12 mouse cellular contexts compared by ENCODE assay signal in the genomic region with DNA sequence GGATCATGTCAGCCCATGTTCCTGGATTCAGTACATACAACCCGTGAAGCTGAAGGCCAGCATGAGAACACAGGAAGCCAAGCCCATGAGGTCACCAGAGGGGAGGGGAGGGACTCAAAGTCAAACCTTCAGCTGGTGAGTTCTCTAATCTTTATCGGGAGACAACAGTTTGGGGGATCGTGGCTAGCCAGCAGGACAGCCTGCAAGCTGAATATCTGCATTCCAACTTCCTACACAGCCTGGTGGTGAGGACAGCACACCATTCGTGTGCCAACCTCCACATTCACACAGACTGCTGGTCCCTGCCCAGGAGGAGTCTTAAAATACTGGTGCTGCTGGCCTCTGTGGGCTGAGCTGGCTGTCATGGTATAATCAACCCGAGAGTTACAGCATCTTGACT.
DNase-seq lines count a peak whose midpoint lies in the region; ATAC-seq lines count a peak whose summit lies in the region.
"Had no signal": no experiment of that assay in that cellular context is flagged by ENCODE, and none has a peak within 500 bp of the region (broad histone marks: within the 10 kb centered on the region; RNA-seq: fewer than 3 reads in every experiment).

No protein-coding gene starts in this region.

- 8% methylated on average over 5 of the region's 5 CpGs for WGBS in macrophage (ENCODE audit: missing documents)
- whole genome bisulfite sequencing in kidney, embryonic 16.5 days = 53% methylated on average over 5 of the region's 5 CpGs
- 61% methylated on average over 5 of the region's 5 CpGs for WGBS in kidney, embryonic 14.5 days

- H3K4me2 ChIP-seq in kidney, embryonic 16.5 days (replicated peaks; ENCODE audit: low read depth, low read length) = no peak overlapping the region
- H3K4me2 ChIP-seq in kidney, embryonic 14.5 days (replicated peaks; ENCODE audit: low read depth, low read length) = no peak overlapping the region
- H3K4me2 ChIP-seq: hindbrain, embryonic 12.5 days; limb, embryonic 12.5 days; stomach, embryonic 15.5 days had no signal

- H3K4me1 ChIP-seq in kidney, embryonic 16.5 days (ENCODE audit: insufficient read depth, low read length) = peaks cover 12% of the 10 kb centered on the region; the same call in 1 of the 2 replicates
- no peaks in the 10 kb centered on the region for H3K4me1 ChIP-seq in kidney, embryonic 14.5 days (ENCODE audit: control insufficient read depth, insufficient read depth, low read length)

- H3K36me3 ChIP-seq in macrophage (ENCODE audit: inconsistent target) = no peaks in the 10 kb centered on the region
- no peaks in the 10 kb centered on the region for H3K36me3 ChIP-seq in kidney, embryonic 16.5 days (ENCODE audit: insufficient read depth, low read length)
- H3K36me3 ChIP-seq in kidney, embryonic 14.5 days (ENCODE audit: control insufficient read depth, insufficient read depth, low read length) = no peaks in the 10 kb centered on the region
- H3K36me3 ChIP-seq: hindbrain, embryonic 12.5 days; limb, embryonic 12.5 days; stomach, embryonic 15.5 days had no signal

- no peaks in the 10 kb centered on the region for H3K79me2 ChIP-seq in macrophage (ENCODE audit: inconsistent target)

- no peaks in the 10 kb centered on the region for H3K9me3 ChIP-seq in kidney, embryonic 16.5 days (ENCODE audit: low read length)
- no peaks in the 10 kb centered on the region for H3K9me3 ChIP-seq in kidney, embryonic 14.5 days (ENCODE audit: control insufficient read depth, low read length)
- H3K9me3 ChIP-seq: hindbrain, embryonic 12.5 days; limb, embryonic 12.5 days; stomach, embryonic 15.5 days had no signal

- no peak overlapping the region for H3K4me3 ChIP-seq in macrophage (ENCODE audit: inconsistent target)
- H3K4me3 ChIP-seq in kidney, embryonic 16.5 days (ENCODE audit: low read length) = no peak overlapping the region
- H3K4me3 ChIP-seq in kidney, embryonic 14.5 days (ENCODE audit: low read length) = no peak overlapping the region
- H3K4me3 ChIP-seq: hindbrain, embryonic 12.5 days; limb, embryonic 12.5 days; stomach, embryonic 15.5 days had no signal

- no peak for ATAC-seq in kidney, embryonic 16.5 days (ENCODE audit: low FRiP score, low TSS enrichment)
- no peak for ATAC-seq in kidney, embryonic 14.5 days (ENCODE audit: low FRiP score, low TSS enrichment)

- DNase-seq in layer of hippocampus, adult 11-12 months (ENCODE audit: low spot score) = peak; percentile 45
- no peak for DNase-seq in layer of hippocampus, postnatal 25 days (ENCODE audit: extremely low spot score in 1 of 2, low spot score in 1 of 2)
- peak; percentile 87 for DNase-seq in brain, adult 2 months (ENCODE audit: low read depth, low spot score)
- DNase-seq in heart, adult 9 months (ENCODE audit: low spot score in 2 of 2) = peak; percentile 25 to 50
- DNase-seq: kidney, adult 2 months; lung, adult 2 months had no signal

- 0 out of 2 replicates have a peak overlapping the region, but pooled peaks have one; percentile 5 for H3K27ac ChIP-seq in macrophage
- H3K27ac ChIP-seq in kidney, embryonic 16.5 days (ENCODE audit: low read length) = no peak overlapping the region
- no peak overlapping the region for H3K27ac ChIP-seq in kidney, embryonic 14.5 days (ENCODE audit: low read depth, low read length)
- H3K27ac ChIP-seq: hindbrain, embryonic 12.5 days; limb, embryonic 12.5 days; stomach, embryonic 15.5 days had no signal

- no peak overlapping the region for H3K9ac ChIP-seq in kidney, embryonic 16.5 days (replicated peaks; ENCODE audit: low read length)
- H3K9ac ChIP-seq in kidney, embryonic 14.5 days (ENCODE audit: low read depth, low read length) = no peak overlapping the region
- H3K9ac ChIP-seq: hindbrain, embryonic 12.5 days; limb, embryonic 12.5 days; stomach, embryonic 15.5 days had no signal

- H3K27me3 ChIP-seq in kidney, embryonic 16.5 days (ENCODE audit: insufficient read depth, low read length) = no peaks in the 10 kb centered on the region
- H3K27me3 ChIP-seq in kidney, embryonic 14.5 days (ENCODE audit: control insufficient read depth, insufficient read depth, low read length) = no peaks in the 10 kb centered on the region
- H3K27me3 ChIP-seq: hindbrain, embryonic 12.5 days; limb, embryonic 12.5 days; stomach, embryonic 15.5 days had no signal

Comparison
In these comparisons a context has a peak if more than half of its experiments do, and no peak if none do; other contexts are left out.
1. DNase-seq: peak in layer of hippocampus, adult 11-12 months (single experiment), brain, adult 2 months (single experiment) and heart, adult 9 months (2 of 2); none in layer of hippocampus, postnatal 25 days (0 of 2).